Mouse (Mus musculus): ENCODE results near the gene Tas2r144. TPM values are rescaled to one million over a fixed set of nuclear protein-coding genes. Genes with fewer than 3 reads are reported as not detected.
A peak's percentile ranks its signal among the peaks of the same experiment; 100 is the strongest.

Gene Tas2r144
- polyA plus RNA-seq (2012; ENCODE audit: insufficient read depth, low replicate concordance): not detected in 2 replicates

DNA sequence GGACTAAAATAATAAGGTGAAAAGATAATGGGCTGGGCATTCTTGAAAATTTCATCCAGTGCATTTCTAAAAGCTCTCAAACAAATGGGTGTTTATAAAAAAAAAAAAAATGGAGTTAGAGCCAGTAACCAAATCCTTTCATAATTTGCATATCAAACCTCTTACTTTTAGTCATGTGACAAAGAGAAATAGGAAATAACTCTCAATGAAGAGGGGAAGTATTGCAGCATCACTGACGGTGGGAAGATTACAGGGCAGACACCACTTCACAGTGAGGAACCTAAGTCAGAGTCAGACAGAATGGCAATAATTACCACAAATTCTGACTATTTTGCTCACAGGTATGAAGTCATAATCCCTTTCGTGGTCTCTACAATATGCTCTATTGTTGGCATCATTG lies at the start of gene Tas2r144:
TSS of gene Tas2r144 (plus strand) at position 301 of the 400 bp plus-strand sequence.
- H3K27me3 ChIP-seq (replicated peaks): peaks cover 7% of the 10 kb centered on the region
- H3K4me3 ChIP-seq (replicated peaks): no peak within 1 kb of the TSS
- TF ChIP-seq GATA1 (IDR thresholded peaks at IDR 0.05; ENCODE audit: borderline replicate concordance, low read length) (no peak), FLI1 (IDR thresholded peaks at IDR 0.05; ENCODE audit: low read length) (no peak)
- peaks cover 3% of the 10 kb centered on the region; the same call in 1 of the 2 replicates for H3K4me1 ChIP-seq
- H3K36me3 ChIP-seq (replicated peaks; ENCODE audit: low read length): no peaks in the 10 kb centered on the region
- no peaks in the 10 kb centered on the region for H3K9me3 ChIP-seq

GRCm38 (mm10) chr6:42182462-42182861 lies 32.7 kb upstream of the Tas2r144 start:
- 0 out of 2 replicates have a peak, but pooled peaks cover 3% of the 10 kb centered on the region for H3K9me3 ChIP-seq
- H3K4me3 ChIP-seq (replicated peaks): no peak overlapping the region
- H3K27me3 ChIP-seq (replicated peaks): peaks cover 2% of the 10 kb centered on the region
- TF ChIP-seq GATA1 (IDR thresholded peaks at IDR 0.05; ENCODE audit: borderline replicate concordance, low read length) (no peak), FLI1 (IDR thresholded peaks at IDR 0.05; ENCODE audit: low read length) (no peak)
- no peaks in the 10 kb centered on the region for H3K36me3 ChIP-seq (replicated peaks; ENCODE audit: low read length)
- peaks cover 16% of the 10 kb centered on the region; the same call in 1 of the 2 replicates for H3K4me1 ChIP-seq

GRCm38 (mm10) chr6:42186230-42186629 lies 28.9 kb upstream of the Tas2r144 start:
- Histone ChIP-seq H3K4me1 (peaks cover 18% of the 10 kb centered on the region; the same call in 1 of the 2 replicates), H3K4me3 (replicated peaks) (no peak overlapping the region), H3K9me3 (no peaks in the 10 kb centered on the region), H3K27me3 (replicated peaks) (no peaks in the 10 kb centered on the region), H3K36me3 (replicated peaks; ENCODE audit: low read length) (no peaks in the 10 kb centered on the region)
- TF ChIP-seq GATA1 (IDR thresholded peaks at IDR 0.05; ENCODE audit: borderline replicate concordance, low read length): no peak
- no peak for TF ChIP-seq FLI1 (IDR thresholded peaks at IDR 0.05; ENCODE audit: low read length)

DNA sequence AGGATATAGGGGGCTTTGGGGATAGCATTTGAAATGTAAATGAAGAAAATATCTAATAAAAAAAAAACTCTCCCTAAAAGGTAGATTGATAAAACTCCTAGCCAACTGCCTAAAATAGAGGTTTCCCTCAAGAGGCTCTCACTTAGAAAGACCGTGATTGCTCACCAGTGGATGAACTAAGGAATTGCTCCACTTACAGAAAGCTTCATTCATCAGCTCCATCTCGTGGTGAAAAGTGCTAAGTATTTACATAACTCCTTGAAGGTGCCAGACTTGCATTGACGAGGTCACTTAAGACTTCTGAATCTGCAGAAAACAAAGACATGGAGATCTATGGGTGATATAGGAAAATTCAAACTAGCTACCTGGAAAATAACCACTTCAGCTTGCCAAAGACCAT lies 17.4 kb upstream of the Tas2r144 start:
- TF ChIP-seq GATA1 (IDR thresholded peaks at IDR 0.05; ENCODE audit: borderline replicate concordance, low read length) (no peak), FLI1 (IDR thresholded peaks at IDR 0.05; ENCODE audit: low read length) (no peak)
- Histone ChIP-seq H3K9me3 (no peaks in the 10 kb centered on the region), H3K36me3 (replicated peaks; ENCODE audit: low read length) (no peaks in the 10 kb centered on the region), H3K27me3 (replicated peaks) (no peaks in the 10 kb centered on the region), H3K4me1 (no peaks in the 10 kb centered on the region; the same call in 1 of the 2 replicates), H3K4me3 (replicated peaks) (no peak overlapping the region)

DNA sequence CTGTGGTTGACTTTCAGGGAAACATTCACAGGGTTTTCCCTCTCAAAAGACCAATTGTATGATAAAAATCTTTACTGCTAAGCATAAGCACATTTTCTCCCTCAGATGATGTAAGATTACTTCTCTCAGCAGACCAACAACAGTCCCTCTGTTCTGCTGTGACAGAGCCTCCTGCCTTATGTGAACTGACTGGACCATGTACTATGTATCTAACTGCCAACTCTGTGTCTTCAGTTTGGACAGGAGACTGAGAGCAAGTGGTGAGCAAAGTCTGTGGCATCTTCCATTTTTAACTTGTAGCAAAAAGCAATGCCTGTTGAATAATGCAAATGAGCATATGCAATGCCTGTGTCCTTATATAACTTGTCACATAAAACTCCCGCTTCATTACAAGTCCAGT lies 15.6 kb upstream of the Tas2r144 start:
- Histone ChIP-seq H3K4me1 (no peaks in the 10 kb centered on the region; the same call in 1 of the 2 replicates), H3K27me3 (replicated peaks) (no peaks in the 10 kb centered on the region), H3K4me3 (replicated peaks) (no peak overlapping the region), H3K9me3 (no peaks in the 10 kb centered on the region), H3K36me3 (replicated peaks; ENCODE audit: low read length) (no peaks in the 10 kb centered on the region)
- no peak for TF ChIP-seq FLI1 (IDR thresholded peaks at IDR 0.05; ENCODE audit: low read length)
- no peak for TF ChIP-seq GATA1 (IDR thresholded peaks at IDR 0.05; ENCODE audit: borderline replicate concordance, low read length)

DNA sequence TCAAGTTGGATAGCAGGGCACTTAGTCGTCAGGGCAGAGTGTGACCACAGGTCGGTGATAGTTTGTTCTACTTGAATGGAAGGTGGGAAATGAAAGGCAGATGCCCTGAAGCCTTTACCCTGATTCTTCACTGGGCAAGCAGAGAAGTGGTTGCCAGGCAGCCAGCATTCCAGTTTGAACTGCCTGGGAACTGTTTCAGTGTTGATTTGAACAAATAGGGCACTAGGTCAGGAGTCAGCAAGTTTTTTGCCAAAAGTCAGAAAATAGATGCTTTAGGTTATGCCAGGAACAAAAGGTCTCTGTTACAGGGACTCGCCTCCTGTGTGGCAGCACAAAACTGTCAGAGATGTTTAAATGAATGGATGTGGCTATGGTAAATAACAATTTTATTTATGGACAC lies 7.2 kb downstream of the Tas2r144 start:
- Histone ChIP-seq H3K9me3 (no peaks in the 10 kb centered on the region), H3K27me3 (replicated peaks) (peaks cover 12% of the 10 kb centered on the region)
- TF ChIP-seq FLI1 (IDR thresholded peaks at IDR 0.05; ENCODE audit: low read length) (no peak), GATA1 (IDR thresholded peaks at IDR 0.05; ENCODE audit: borderline replicate concordance, low read length) (no peak)

GRCm38 (mm10) chr6:42225046-42225445 lies 9.9 kb downstream of the Tas2r144 start:
- no peaks in the 10 kb centered on the region for H3K36me3 ChIP-seq (replicated peaks; ENCODE audit: low read length)
- H3K4me1 ChIP-seq: peaks cover 12% of the 10 kb centered on the region
- no peak for TF ChIP-seq FLI1 (IDR thresholded peaks at IDR 0.05; ENCODE audit: low read length)
- TF ChIP-seq GATA1 (IDR thresholded peaks at IDR 0.05; ENCODE audit: borderline replicate concordance, low read length): no peak
- no peaks in the 10 kb centered on the region for H3K9me3 ChIP-seq
- H3K27me3 ChIP-seq (replicated peaks): peaks cover 12% of the 10 kb centered on the region
- H3K4me3 ChIP-seq (replicated peaks): no peak overlapping the region

More for the DNA sequence above, 7.2 kb downstream of the Tas2r144 start:
- H3K4me1 ChIP-seq: peaks cover 8% of the 10 kb centered on the region
- no peak overlapping the region for H3K4me3 ChIP-seq (replicated peaks)
- H3K36me3 ChIP-seq (replicated peaks; ENCODE audit: low read length): no peaks in the 10 kb centered on the region

DNA sequence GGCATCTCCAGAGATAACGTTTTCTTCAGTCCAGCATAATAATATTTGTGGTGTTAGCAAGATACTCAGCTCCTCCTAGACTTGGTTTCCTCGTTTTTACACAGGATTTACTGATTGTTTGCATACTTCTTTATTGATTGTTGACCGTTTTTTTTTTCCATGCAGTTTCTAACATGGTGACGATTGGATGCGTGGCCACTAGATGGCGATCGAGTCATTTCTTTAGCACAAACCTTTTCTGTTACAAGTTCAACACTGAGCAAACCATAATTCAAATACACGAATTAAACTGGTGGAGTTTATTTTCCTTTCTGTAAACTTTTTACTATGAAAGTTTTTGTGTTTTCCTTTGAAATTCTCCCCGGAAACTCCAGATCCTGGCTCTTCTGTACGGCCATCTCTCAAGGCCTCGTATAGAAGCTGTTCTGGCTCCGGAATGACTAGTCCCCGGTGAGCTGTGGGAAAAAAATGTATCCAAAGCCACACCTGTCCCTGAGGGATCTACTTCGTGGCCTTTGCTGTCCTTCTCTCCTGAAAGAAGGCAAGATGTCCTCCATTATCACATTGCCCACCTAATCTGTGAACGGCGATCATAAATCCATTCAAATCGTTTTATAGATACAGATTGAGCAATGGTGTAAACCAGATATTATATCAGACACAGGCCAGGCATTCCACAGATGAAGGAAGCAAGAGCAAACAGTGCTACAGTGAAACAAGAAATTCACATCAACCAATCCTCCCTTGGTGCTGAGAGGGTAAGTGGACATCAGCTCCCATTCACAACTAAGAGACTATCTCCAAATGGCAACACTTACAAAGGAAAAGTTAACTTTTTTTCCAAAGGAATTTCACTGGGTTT lies 12.3 kb downstream of the Tas2r144 start:
- peaks cover 16% of the 10 kb centered on the region for H3K4me1 ChIP-seq
- H3K27me3 ChIP-seq (replicated peaks): peaks cover 5% of the 10 kb centered on the region
- TF ChIP-seq FLI1 (IDR thresholded peaks at IDR 0.05; ENCODE audit: low read length) (no peak), GATA1 (IDR thresholded peaks at IDR 0.05; ENCODE audit: borderline replicate concordance, low read length) (no peak)
- no peaks in the 10 kb centered on the region for H3K36me3 ChIP-seq (replicated peaks; ENCODE audit: low read length)
- H3K4me3 ChIP-seq (replicated peaks): peak overlapping the region; percentile 29
- H3K9me3 ChIP-seq: no peaks in the 10 kb centered on the region

DNA sequence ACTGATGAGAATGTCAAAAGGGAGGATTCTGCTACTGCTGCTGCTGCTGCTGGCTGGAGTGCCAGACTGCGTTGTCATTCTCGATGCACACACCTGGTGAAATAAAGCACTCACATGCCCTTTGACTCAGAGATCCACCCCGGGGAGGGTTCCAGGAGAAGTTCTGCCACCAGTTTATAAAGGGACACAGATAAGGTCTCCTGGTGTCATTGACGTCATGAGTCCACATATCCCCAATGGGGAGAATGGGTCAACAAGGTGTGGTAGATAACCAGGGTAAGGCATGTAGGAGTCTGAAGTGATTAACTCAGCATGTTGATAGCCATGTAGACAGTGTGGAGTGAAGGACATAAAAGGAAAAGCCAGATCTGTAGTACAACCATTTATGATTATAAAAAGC lies 14.5 kb downstream of the Tas2r144 start:
- Histone ChIP-seq H3K4me3 (replicated peaks) (no peak overlapping the region), H3K4me1 (peaks cover 16% of the 10 kb centered on the region), H3K36me3 (replicated peaks; ENCODE audit: low read length) (no peaks in the 10 kb centered on the region), H3K27me3 (replicated peaks) (no peaks in the 10 kb centered on the region), H3K9me3 (no peaks in the 10 kb centered on the region)
- no peak for TF ChIP-seq GATA1 (IDR thresholded peaks at IDR 0.05; ENCODE audit: borderline replicate concordance, low read length)
- TF ChIP-seq FLI1 (IDR thresholded peaks at IDR 0.05; ENCODE audit: low read length): no peak

GRCm38 (mm10) chr6:42231191-42231590 lies 16.1 kb downstream of the Tas2r144 start:
- no peak overlapping the region for H3K4me3 ChIP-seq (replicated peaks)
- H3K4me1 ChIP-seq: peaks cover 16% of the 10 kb centered on the region
- no peaks in the 10 kb centered on the region for H3K36me3 ChIP-seq (replicated peaks; ENCODE audit: low read length)
- peaks cover 1% of the 10 kb centered on the region for H3K27me3 ChIP-seq (replicated peaks)
- TF ChIP-seq GATA1 (IDR thresholded peaks at IDR 0.05; ENCODE audit: borderline replicate concordance, low read length) (no peak), FLI1 (IDR thresholded peaks at IDR 0.05; ENCODE audit: low read length) (no peak)
- no peaks in the 10 kb centered on the region for H3K9me3 ChIP-seq

All from megakaryocyte, embryonic 14.5 days (primary cell).